Comparison of ENCODE assay signal across 7 mouse cellular contexts in genomic region chr12:99011161-99011861, GRCm38 (mm10).
DNase-seq lines count a peak whose midpoint lies in the region; ATAC-seq and TF ChIP-seq lines count a peak whose summit lies in the region.

No protein-coding gene starts in this region.

- WGBS in lung, embryonic 14.5 days, result 12% methylated on average over 22 of the region's 22 CpGs
- WGBS in embryonic facial prominence, embryonic 10.5 days, result 7% methylated on average over 22 of the region's 22 CpGs
- 3% methylated on average over 22 of the region's 22 CpGs for WGBS in hindbrain, postnatal 0 days
- WGBS in stomach, embryonic 15.5 days, result 15% methylated on average over 22 of the region's 22 CpGs

- ATAC-seq in lung, embryonic 14.5 days (ENCODE audit: insufficient read depth), result peak; percentile 75
- ATAC-seq in hindbrain, postnatal 0 days, result peak; percentile 87
- no peak for ATAC-seq in stomach, embryonic 15.5 days (ENCODE audit: insufficient read depth, low FRiP score, low read depth)

- H3K9ac ChIP-seq in lung, embryonic 14.5 days, result no peak overlapping the region
- no peak overlapping the region for H3K9ac ChIP-seq in hindbrain, postnatal 0 days (replicated peaks; ENCODE audit: low read length)
- H3K9ac ChIP-seq in stomach, embryonic 15.5 days, result no peak overlapping the region

- H3K4me1 ChIP-seq in lung, embryonic 14.5 days (ENCODE audit: insufficient read depth), result no peaks in the 10 kb centered on the region
- H3K4me1 ChIP-seq in embryonic facial prominence, embryonic 10.5 days, result peaks cover 27% of the 10 kb centered on the region
- 0 out of 2 replicates have a peak, but pooled peaks cover 11% of the 10 kb centered on the region for H3K4me1 ChIP-seq in hindbrain, postnatal 0 days (ENCODE audit: insufficient read depth, low read length)
- H3K4me1 ChIP-seq in stomach, embryonic 15.5 days, result no peaks in the 10 kb centered on the region

- H3K36me3 ChIP-seq in lung, embryonic 14.5 days (ENCODE audit: insufficient read depth), result no peaks in the 10 kb centered on the region
- H3K36me3 ChIP-seq in embryonic facial prominence, embryonic 10.5 days (replicated peaks), result no peaks in the 10 kb centered on the region
- no peaks in the 10 kb centered on the region for H3K36me3 ChIP-seq in hindbrain, postnatal 0 days (ENCODE audit: insufficient read depth, low read length)
- H3K36me3 ChIP-seq in stomach, embryonic 15.5 days, result no peaks in the 10 kb centered on the region

- no peaks in the 10 kb centered on the region for H3K9me3 ChIP-seq in lung, embryonic 14.5 days (ENCODE audit: low read depth, low read length)
- H3K9me3 ChIP-seq in embryonic facial prominence, embryonic 10.5 days, result no peaks in the 10 kb centered on the region
- H3K9me3 ChIP-seq in hindbrain, postnatal 0 days (ENCODE audit: low read length), result no peaks in the 10 kb centered on the region
- no peaks in the 10 kb centered on the region for H3K9me3 ChIP-seq in stomach, embryonic 15.5 days

- no peak for TF ChIP-seq CTCF in lung, embryonic 14.5 days (IDR thresholded peaks at IDR 0.05; ENCODE audit: low read depth)
- no peak for TF ChIP-seq CTCF in hindbrain, postnatal 0 days (IDR thresholded peaks at IDR 0.05; ENCODE audit: low read depth)

- no peak overlapping the region for H3K27ac ChIP-seq in lung, embryonic 14.5 days (ENCODE audit: low read depth)
- H3K27ac ChIP-seq in embryonic facial prominence, embryonic 10.5 days (replicated peaks), result peak overlapping the region; percentile 72
- H3K27ac ChIP-seq in hindbrain, postnatal 0 days, result peak overlapping the region; percentile 54; the same call in 1 of the 2 replicates
- H3K27ac ChIP-seq in stomach, embryonic 15.5 days, result no peak overlapping the region

- peak; percentile 67 for DNase-seq in lung, embryonic 14.5 days
- no peak for DNase-seq in lung, adult 18-20 months
- peak; percentile 61 for DNase-seq in embryonic facial prominence, embryonic 10.5 days (ENCODE audit: low spot score)
- DNase-seq in hindbrain, postnatal 0 days (ENCODE audit: low spot score), result peak; percentile 83
- DNase-seq in cerebellum, adult 9-11 months, result no peak
- DNase-seq in thymus, postnatal 0 days (ENCODE audit: low spot score), result no peak

- H3K27me3 ChIP-seq in lung, embryonic 14.5 days (ENCODE audit: insufficient read depth, low read length), result no peaks in the 10 kb centered on the region
- peaks cover 3% of the 10 kb centered on the region; the same call in 1 of the 2 replicates for H3K27me3 ChIP-seq in embryonic facial prominence, embryonic 10.5 days (replicated peaks; ENCODE audit: low read depth, poor library complexity, severe bottlenecking)
- no peaks in the 10 kb centered on the region for H3K27me3 ChIP-seq in hindbrain, postnatal 0 days (ENCODE audit: insufficient read depth, low read length)
- no peaks in the 10 kb centered on the region for H3K27me3 ChIP-seq in stomach, embryonic 15.5 days (replicated peaks)

- no peak overlapping the region; the same call in 1 of the 2 replicates for H3K4me3 ChIP-seq in lung, embryonic 14.5 days (ENCODE audit: low read depth, low read length)
- H3K4me3 ChIP-seq in embryonic facial prominence, embryonic 10.5 days, result peak overlapping the region; percentile 36
- H3K4me3 ChIP-seq in hindbrain, postnatal 0 days (ENCODE audit: low read length), result peak overlapping the region; percentile 7; the same call in 1 of the 2 replicates
- no peak overlapping the region for H3K4me3 ChIP-seq in stomach, embryonic 15.5 days (replicated peaks)

- H3K4me2 ChIP-seq in lung, embryonic 14.5 days, result peak overlapping the region; percentile 48
- peak overlapping the region; percentile 44 for H3K4me2 ChIP-seq in hindbrain, postnatal 0 days (ENCODE audit: low read depth, low read length)
- peak overlapping the region; percentile 8; the same call in 1 of the 2 replicates for H3K4me2 ChIP-seq in stomach, embryonic 15.5 days

Comparison
In these comparisons a context has a peak if more than half of its experiments do, and no peak if none do; other contexts are left out.
1. DNase-seq: peak in lung, embryonic 14.5 days (single experiment), embryonic facial prominence, embryonic 10.5 days (single experiment) and hindbrain, postnatal 0 days (single experiment); none in lung, adult 18-20 months (0 of 2), cerebellum, adult 9-11 months (single experiment) and thymus, postnatal 0 days (single experiment).
2. H3K27ac ChIP-seq: peak in embryonic facial prominence, embryonic 10.5 days (single experiment) and hindbrain, postnatal 0 days (single experiment); none in lung, embryonic 14.5 days (single experiment) and stomach, embryonic 15.5 days (single experiment).
3. H3K4me3 ChIP-seq: peak in embryonic facial prominence, embryonic 10.5 days (single experiment) and hindbrain, postnatal 0 days (single experiment); none in lung, embryonic 14.5 days (single experiment) and stomach, embryonic 15.5 days (single experiment).
4. Peak in every context shown above with its lines, with median percentiles within 50 percentile points of each other: H3K4me2 ChIP-seq.